Mouse (Mus musculus): ENCODE data around the gene Pak1.

DNA sequence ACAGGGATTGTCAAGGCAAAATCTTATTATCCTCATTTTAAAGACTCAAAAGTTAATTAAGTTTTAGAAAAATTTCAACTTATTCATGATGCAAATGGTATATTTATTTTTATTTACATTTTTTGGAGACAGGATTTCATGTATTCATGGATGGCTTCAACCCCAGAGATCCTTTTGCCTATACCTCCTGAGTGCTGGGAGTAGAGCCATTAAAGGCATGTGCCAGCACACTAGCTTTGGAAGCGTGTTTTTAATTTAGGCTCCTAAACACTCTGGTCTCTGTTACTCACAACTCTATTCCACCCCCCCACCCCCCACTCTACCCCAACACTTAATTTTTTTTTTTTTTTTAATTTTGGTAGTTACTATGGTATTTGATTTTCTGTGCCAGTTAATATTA is 80.4 kb downstream of the Pak1 start:
- TF ChIP-seq CTCF (IDR thresholded peaks at IDR 0.05; ENCODE audit: extremely low read depth, insufficient read length, insufficient replicate concordance, low read depth, low read length) (no peak), POLR2A (IDR thresholded peaks at IDR 0.05; ENCODE audit: low read depth, low read length) (no peak)
